Mouse (Mus musculus): ENCODE data around the gene Olfr1309. TPM values are rescaled to one million over a fixed set of nuclear protein-coding genes. Genes with fewer than 3 reads are reported as not detected.

Olfr1309 gene
- polyA plus RNA-seq, 1 experiment from 2014 or later = not detected

Other genes starting within 250 kb of the Olfr1309 start
- not detected in 2 replicates for gene Olfr1301, start 239.3 kb downstream of the Olfr1309 start, polyA plus RNA-seq (2014; fragmentation: Nextera tagmentation; extraction: Ambion mirVana)
- gene Olfr1302, start 212.9 kb downstream of the Olfr1309 start, polyA plus RNA-seq (2014; fragmentation: Nextera tagmentation; extraction: Ambion mirVana) = not detected in 2 replicates
- not detected in 2 replicates for gene Olfr1303, start 169.9 kb downstream of the Olfr1309 start, polyA plus RNA-seq (2014; fragmentation: Nextera tagmentation; extraction: Ambion mirVana)
- not detected in 2 replicates for gene Olfr1305, start 113.1 kb downstream of the Olfr1309 start, polyA plus RNA-seq (2014; fragmentation: Nextera tagmentation; extraction: Ambion mirVana)
- gene Olfr1306, start 74.0 kb downstream of the Olfr1309 start, polyA plus RNA-seq (2014; fragmentation: Nextera tagmentation; extraction: Ambion mirVana) = not detected in 2 replicates
- gene Olfr1307, start 40.8 kb downstream of the Olfr1309 start, polyA plus RNA-seq (2014; fragmentation: Nextera tagmentation; extraction: Ambion mirVana) = not detected in 2 replicates
- gene Olfr1308, start 25.3 kb downstream of the Olfr1309 start, polyA plus RNA-seq (2014; fragmentation: Nextera tagmentation; extraction: Ambion mirVana) = not detected in 2 replicates
- not detected in 2 replicates for gene Olfr1310, start 22.4 kb upstream of the Olfr1309 start, polyA plus RNA-seq (2014; fragmentation: Nextera tagmentation; extraction: Ambion mirVana)
- gene Olfr1311, start 34.1 kb upstream of the Olfr1309 start, polyA plus RNA-seq (2014; fragmentation: Nextera tagmentation; extraction: Ambion mirVana) = not detected in 2 replicates
- gene Olfr1312, start 60.0 kb upstream of the Olfr1309 start, polyA plus RNA-seq (2014; fragmentation: Nextera tagmentation; extraction: Ambion mirVana) = not detected in 2 replicates
- gene Olfr1313, start 87.6 kb upstream of the Olfr1309 start, polyA plus RNA-seq (2014; fragmentation: Nextera tagmentation; extraction: Ambion mirVana) = not detected in 2 replicates
- not detected in 2 replicates for gene Olfr1314, start 106.5 kb upstream of the Olfr1309 start, polyA plus RNA-seq (2014; fragmentation: Nextera tagmentation; extraction: Ambion mirVana)
- gene Olfr1315-ps1, start 125.2 kb upstream of the Olfr1309 start, polyA plus RNA-seq (2014; fragmentation: Nextera tagmentation; extraction: Ambion mirVana) = not detected in 2 replicates
- gene Olfr1316, start 144.7 kb upstream of the Olfr1309 start, polyA plus RNA-seq (2014; fragmentation: Nextera tagmentation; extraction: Ambion mirVana) = not detected in 2 replicates
- not detected in 2 replicates for gene Olfr1317, start 150.0 kb upstream of the Olfr1309 start, polyA plus RNA-seq (2014; fragmentation: Nextera tagmentation; extraction: Ambion mirVana)
- gene Olfr1318, start 163.9 kb upstream of the Olfr1309 start, polyA plus RNA-seq (2014; fragmentation: Nextera tagmentation; extraction: Ambion mirVana) = not detected in 2 replicates
- gene Lpcat4, start 249.2 kb upstream of the Olfr1309 start, polyA plus RNA-seq (2014; fragmentation: Nextera tagmentation; extraction: Ambion mirVana) = 10.5 and 11.8 TPM in 2 replicates

Data from embryonic facial prominence, embryonic 11.5 days (tissue).